Mouse (Mus musculus) lung, adult 2 months (tissue): ENCODE measurements at regions not wholly inside any gene's neighbourhood (a gene's known extent, or its start where the extent isn't known, plus 50 kb on each side); places are given as distances from the start of the nearest gene placed in this dataset.

Experiments used
- CTCF ChIP-seq: fragments of 200-500 bp; IDR thresholded peaks from 2 replicates; pipeline ENCODE4 v1.5.1; 2011; ENCODE audit warnings: mild to moderate bottlenecking, low read length, control low read depth; ENCODE audit not compliant: insufficient read depth
- POLR2A ChIP-seq: fragments of 200-500 bp; IDR thresholded peaks from 2 replicates; pipeline ENCODE4 v1.6.1; 2011; ENCODE audit warnings: low read depth, mild to moderate bottlenecking, control low read depth, low read length, borderline replicate concordance; ENCODE audit errors: extremely low read depth

GRCm38 (mm10) chr1:14512481-14513285 lies 1580.4 kb downstream of the 4930444P10Rik start:
- TF ChIP-seq CTCF (no peak), POLR2A (no peak)
